Comparison of ENCODE assay signal across 27 mouse cellular contexts in genomic region chr13:34602757-34603156, GRCm38 (mm10). TPM values are rescaled to one million over a fixed set of nuclear protein-coding genes. Genes with fewer than 3 reads are reported as not detected.
A peak's percentile ranks its signal among the peaks of the same experiment; 100 is the strongest.
DNase-seq lines count a peak whose midpoint lies in the region; ATAC-seq and TF ChIP-seq lines count a peak whose summit lies in the region.
"Had no signal": no experiment of that assay in that cellular context is flagged by ENCODE, and none has a peak within 500 bp of the region (broad histone marks: within the 10 kb centered on the region; RNA-seq: fewer than 3 reads in every experiment).

No protein-coding gene starts in this region.

- WGBS in heart, embryonic 11.5 days (ENCODE audit: insufficient replicate concordance): 21% methylated on average over 2 of the region's 2 CpGs
- WGBS in heart, embryonic 15.5 days: 26% methylated on average over 2 of the region's 2 CpGs
- WGBS in lung, embryonic 14.5 days: 16% methylated on average over 2 of the region's 2 CpGs
- WGBS in lung, postnatal 0 days: 21% methylated on average over 2 of the region's 2 CpGs

- H3K9ac ChIP-seq in heart, embryonic 11.5 days (ENCODE audit: low read depth, low read length): no peak overlapping the region
- no peak overlapping the region for H3K9ac ChIP-seq in heart, embryonic 15.5 days
- no peak overlapping the region for H3K9ac ChIP-seq in lung, embryonic 14.5 days
- no peak overlapping the region for H3K9ac ChIP-seq in lung, postnatal 0 days (replicated peaks; ENCODE audit: low read depth)
- H3K9ac ChIP-seq: embryonic facial prominence, embryonic 13.5 days; forebrain, embryonic 12.5 days; forebrain, embryonic 15.5 days; hindbrain, embryonic 13.5 days; intestine, embryonic 15.5 days had no signal

- intact Hi-C loops in heart, postnatal 25 days (cut with DNase I): no loop called here

- H3K4me3 ChIP-seq in heart, embryonic 11.5 days (ENCODE audit: low read depth, low read length): no peak overlapping the region
- H3K4me3 ChIP-seq in heart, embryonic 15.5 days: no peak overlapping the region
- no peak overlapping the region for H3K4me3 ChIP-seq in lung, embryonic 14.5 days (ENCODE audit: low read depth, low read length)
- H3K4me3 ChIP-seq in lung, postnatal 0 days (ENCODE audit: low read depth, low read length): no peak overlapping the region
- H3K4me3 ChIP-seq: embryonic facial prominence, embryonic 10.5 days; embryonic facial prominence, embryonic 13.5 days; erythroblast, embryonic 14.5 days; forebrain, embryonic 12.5 days; forebrain, embryonic 15.5 days; heart, embryonic 10.5 days; hindbrain, embryonic 10.5 days; hindbrain, embryonic 13.5 days; intestine, embryonic 15.5 days had no signal

- no peak for DNase-seq in heart, postnatal 25 days (ENCODE audit: low spot score)
- DNase-seq in heart, adult 18-20 months: no peak
- peak; percentile 15 for DNase-seq in lung, embryonic 14.5 days
- no peak for DNase-seq in lung, postnatal 0 days (ENCODE audit: low spot score)
- DNase-seq: adrenal gland, adult 8-10 months; adrenal gland, postnatal 25 days; cerebellum, adult 11-12 months; cerebellum, adult 8-10 months; cerebellum, postnatal 10 days; cerebellum, postnatal 36 days; embryo, embryonic 11 days; gastrocnemius, postnatal 25 days; heart, postnatal 36 days; kidney, adult 11 months had no signal

- no peaks in the 10 kb centered on the region for H3K9me3 ChIP-seq in heart, embryonic 11.5 days (replicated peaks; ENCODE audit: control insufficient read depth, low read length)
- H3K9me3 ChIP-seq in heart, embryonic 15.5 days (replicated peaks): no peaks in the 10 kb centered on the region
- no peaks in the 10 kb centered on the region for H3K9me3 ChIP-seq in lung, embryonic 14.5 days (ENCODE audit: low read depth, low read length)
- H3K9me3 ChIP-seq in lung, postnatal 0 days (ENCODE audit: low read length): no peaks in the 10 kb centered on the region
- H3K9me3 ChIP-seq: embryonic facial prominence, embryonic 10.5 days; embryonic facial prominence, embryonic 13.5 days; forebrain, embryonic 12.5 days; forebrain, embryonic 15.5 days; heart, embryonic 10.5 days; hindbrain, embryonic 10.5 days; hindbrain, embryonic 13.5 days; intestine, embryonic 15.5 days had no signal

- no peak for TF ChIP-seq CTCF in lung, embryonic 14.5 days (IDR thresholded peaks at IDR 0.05; ENCODE audit: low read depth)
- no peak for TF ChIP-seq CTCF in lung, postnatal 0 days (IDR thresholded peaks at IDR 0.05)

- ATAC-seq in heart, embryonic 11.5 days (replicated peaks; ENCODE audit: insufficient number of reproducible peaks, low FRiP score, low TSS enrichment): peak; percentile 66
- peak; percentile 72 for ATAC-seq in heart, embryonic 15.5 days (replicated peaks; ENCODE audit: insufficient number of reproducible peaks, insufficient read depth, low FRiP score, low read depth)
- ATAC-seq in lung, embryonic 14.5 days (ENCODE audit: insufficient read depth): peak; percentile 54; the same call in 1 of the 2 replicates
- ATAC-seq in lung, postnatal 0 days: no peak
- ATAC-seq: activated CD4-positive, CD25-positive, alpha-beta regulatory T cell, adult 4 months; forebrain, embryonic 15.5 days; hindbrain, embryonic 16.5 days; intestine, embryonic 15.5 days had no signal

- H3K4me2 ChIP-seq in heart, embryonic 11.5 days: no peak overlapping the region
- H3K4me2 ChIP-seq in heart, embryonic 15.5 days: no peak overlapping the region
- no peak overlapping the region for H3K4me2 ChIP-seq in lung, embryonic 14.5 days
- H3K4me2 ChIP-seq in lung, postnatal 0 days (replicated peaks; ENCODE audit: low read depth, low read length): no peak overlapping the region
- H3K4me2 ChIP-seq: embryonic facial prominence, embryonic 13.5 days; forebrain, embryonic 12.5 days; forebrain, embryonic 15.5 days; hindbrain, embryonic 13.5 days; intestine, embryonic 15.5 days had no signal

- no peaks in the 10 kb centered on the region for H3K4me1 ChIP-seq in heart, embryonic 11.5 days (ENCODE audit: control insufficient read depth, insufficient read depth, low read length)
- no peaks in the 10 kb centered on the region for H3K4me1 ChIP-seq in heart, embryonic 15.5 days (replicated peaks)
- H3K4me1 ChIP-seq in lung, embryonic 14.5 days (ENCODE audit: insufficient read depth): no peaks in the 10 kb centered on the region
- no peaks in the 10 kb centered on the region for H3K4me1 ChIP-seq in lung, postnatal 0 days (ENCODE audit: insufficient read depth, low read depth, low read length)
- H3K4me1 ChIP-seq: embryonic facial prominence, embryonic 10.5 days; embryonic facial prominence, embryonic 13.5 days; heart, embryonic 10.5 days; intestine, embryonic 15.5 days had no signal

- TF ChIP-seq EP300 in lung, postnatal 0 days (IDR thresholded peaks at IDR 0.05): no peak

- H3K36me3 ChIP-seq in heart, embryonic 11.5 days (ENCODE audit: control insufficient read depth, insufficient read depth, low read length): no peaks in the 10 kb centered on the region
- H3K36me3 ChIP-seq in heart, embryonic 15.5 days: no peaks in the 10 kb centered on the region
- H3K36me3 ChIP-seq in lung, embryonic 14.5 days (ENCODE audit: insufficient read depth): no peaks in the 10 kb centered on the region
- no peaks in the 10 kb centered on the region for H3K36me3 ChIP-seq in lung, postnatal 0 days (ENCODE audit: insufficient read depth, low read length)
- H3K36me3 ChIP-seq: embryonic facial prominence, embryonic 10.5 days; embryonic facial prominence, embryonic 13.5 days; forebrain, embryonic 12.5 days; forebrain, embryonic 15.5 days; heart, embryonic 10.5 days; hindbrain, embryonic 10.5 days; hindbrain, embryonic 13.5 days; intestine, embryonic 15.5 days had no signal

- no peaks in the 10 kb centered on the region for H3K27me3 ChIP-seq in heart, embryonic 11.5 days (ENCODE audit: control insufficient read depth, insufficient read depth, low read length)
- H3K27me3 ChIP-seq in heart, embryonic 15.5 days: no peaks in the 10 kb centered on the region
- H3K27me3 ChIP-seq in lung, embryonic 14.5 days (ENCODE audit: insufficient read depth, low read length): no peaks in the 10 kb centered on the region
- no peaks in the 10 kb centered on the region for H3K27me3 ChIP-seq in lung, postnatal 0 days (replicated peaks; ENCODE audit: insufficient read depth, low read length)
- H3K27me3 ChIP-seq: embryonic facial prominence, embryonic 13.5 days; forebrain, embryonic 12.5 days; forebrain, embryonic 15.5 days; hindbrain, embryonic 13.5 days; intestine, embryonic 15.5 days had no signal

- no peak overlapping the region for H3K27ac ChIP-seq in heart, embryonic 11.5 days (ENCODE audit: low read depth, low read length)
- H3K27ac ChIP-seq in heart, embryonic 15.5 days: no peak overlapping the region
- H3K27ac ChIP-seq in lung, embryonic 14.5 days (ENCODE audit: low read depth): no peak overlapping the region
- no peak overlapping the region for H3K27ac ChIP-seq in lung, postnatal 0 days (ENCODE audit: low read length)
- H3K27ac ChIP-seq: embryonic facial prominence, embryonic 10.5 days; embryonic facial prominence, embryonic 13.5 days; forebrain, embryonic 12.5 days; forebrain, embryonic 15.5 days; heart, embryonic 10.5 days; hindbrain, embryonic 10.5 days; hindbrain, embryonic 13.5 days; intestine, embryonic 15.5 days had no signal

RNA-seq across cellular contexts. Expression of gene Pxdc1, which starts 50.5 kb away (rescaled TPM):
- 14.4 and 16.6 TPM in 2 replicates for polyA plus RNA-seq in heart, embryonic 11.5 days (2014; fragmentation: Nextera tagmentation; extraction: Ambion mirVana)
- 10 to 100 TPM; 11.5 to 12.9 TPM for total RNA-seq in heart, postnatal 25 days (2021)
- 19.1 and 19.9 TPM in 2 replicates for polyA plus RNA-seq in heart, embryonic 15.5 days (2015; fragmentation: Nextera tagmentation; extraction: Ambion mirVana)
- total RNA-seq in heart, adult 18-20 months (2021): 10 to 100 TPM; 13.1 to 16.4 TPM
- 4.9 and 7.9 TPM in 2 replicates for polyA plus RNA-seq in lung, embryonic 14.5 days (2014; fragmentation: Nextera tagmentation; extraction: Ambion mirVana)
- polyA plus RNA-seq in lung, postnatal 0 days (2015; fragmentation: Nextera tagmentation; extraction: Ambion mirVana): 30.7 and 44.3 TPM in 2 replicates
